Mouse (Mus musculus) stomach, embryonic 16.5 days (tissue): Measurements from ENCODE around the gene Emc6. TPM values are rescaled to one million over a fixed set of nuclear protein-coding genes. Genes with fewer than 3 reads are reported as not detected.

Source experiments
- polyA plus RNA-seq: library from polyadenylated mRNA; unstranded; fragments of >200 nt; fragmentation: Nextera tagmentation; extraction: Ambion mirVana; gene quantifications from 2 replicates; pipeline ENCODE4 v1.2.1, GENCODE M21; 2015

The Emc6 gene
- polyA plus RNA-seq, 1 experiment from 2014 or later, result 101 TPM

Other genes with a start within 250 kb of the Emc6 start
- 23.9 and 28.9 TPM in 2 replicates for gene Atp2a3, start 215.9 kb downstream of the Emc6 start, polyA plus RNA-seq
- gene P2rx1, start 177.9 kb downstream of the Emc6 start, polyA plus RNA-seq, result 25.4 and 30.6 TPM in 2 replicates
- 13.9 and 15.5 TPM in 2 replicates for gene Camkk1, start 158.0 kb downstream of the Emc6 start, polyA plus RNA-seq
- gene Ncbp3, start 129.3 kb downstream of the Emc6 start, polyA plus RNA-seq, result 10.8 and 11.1 TPM in 2 replicates
- gene Itgae, start 86.5 kb downstream of the Emc6 start, polyA plus RNA-seq, result 0.31 and 0.36 TPM in 2 replicates
- 11.9 and 12.5 TPM in 2 replicates for gene Haspin, start 38.7 kb downstream of the Emc6 start, polyA plus RNA-seq
- 0.36 and 0.65 TPM in 2 replicates for gene P2rx5, start 16.6 kb downstream of the Emc6 start, polyA plus RNA-seq
- 214 and 230 TPM in 2 replicates for gene Tax1bp3, start within 50 bp of the Emc6 start, polyA plus RNA-seq
- gene Ctns, start 22.0 kb upstream of the Emc6 start, polyA plus RNA-seq, result 18.3 and 19.6 TPM in 2 replicates
- 3.3 and 4.0 TPM in 2 replicates for gene Shpk, start 22.4 kb upstream of the Emc6 start, polyA plus RNA-seq
- gene Trpv1, start 57.3 kb upstream of the Emc6 start, polyA plus RNA-seq, result not detected in 2 replicates
- gene Trpv3, start 90.4 kb upstream of the Emc6 start, polyA plus RNA-seq, result 0.40 and 0.47 TPM in 2 replicates
- 4.2 and 4.5 TPM in 2 replicates for gene Aspa, start 152.6 kb upstream of the Emc6 start, polyA plus RNA-seq
- not detected in 2 replicates for gene Gm49340, start 152.7 kb upstream of the Emc6 start, polyA plus RNA-seq
- 0.27 TPM in 1 of 2 replicates, not detected in the other for gene Spata22, start 152.7 kb upstream of the Emc6 start, polyA plus RNA-seq
- gene Olfr20, start 173.7 kb upstream of the Emc6 start, polyA plus RNA-seq, result not detected in 2 replicates
- not detected in 2 replicates for gene Olfr376, start 194.2 kb upstream of the Emc6 start, polyA plus RNA-seq
- not detected in 2 replicates for gene Olfr1, start 222.6 kb upstream of the Emc6 start, polyA plus RNA-seq